Mouse (Mus musculus) ZHBTc4 (cell line): Measurements from ENCODE around the gene Atp8a2.
"Not testable (repeated sequence)": the region's sequence is repeated elsewhere in the genome, so short reads cannot be mapped to it uniquely, and the experiment has no call there.

ENCODE experiments used
- DNase-seq: peaks from one replicate; pipeline ENCODE4 v3.0.0-alpha.2; 2011; ENCODE audit warnings: low read depth, low spot score

Atp8a2 gene

DNA sequence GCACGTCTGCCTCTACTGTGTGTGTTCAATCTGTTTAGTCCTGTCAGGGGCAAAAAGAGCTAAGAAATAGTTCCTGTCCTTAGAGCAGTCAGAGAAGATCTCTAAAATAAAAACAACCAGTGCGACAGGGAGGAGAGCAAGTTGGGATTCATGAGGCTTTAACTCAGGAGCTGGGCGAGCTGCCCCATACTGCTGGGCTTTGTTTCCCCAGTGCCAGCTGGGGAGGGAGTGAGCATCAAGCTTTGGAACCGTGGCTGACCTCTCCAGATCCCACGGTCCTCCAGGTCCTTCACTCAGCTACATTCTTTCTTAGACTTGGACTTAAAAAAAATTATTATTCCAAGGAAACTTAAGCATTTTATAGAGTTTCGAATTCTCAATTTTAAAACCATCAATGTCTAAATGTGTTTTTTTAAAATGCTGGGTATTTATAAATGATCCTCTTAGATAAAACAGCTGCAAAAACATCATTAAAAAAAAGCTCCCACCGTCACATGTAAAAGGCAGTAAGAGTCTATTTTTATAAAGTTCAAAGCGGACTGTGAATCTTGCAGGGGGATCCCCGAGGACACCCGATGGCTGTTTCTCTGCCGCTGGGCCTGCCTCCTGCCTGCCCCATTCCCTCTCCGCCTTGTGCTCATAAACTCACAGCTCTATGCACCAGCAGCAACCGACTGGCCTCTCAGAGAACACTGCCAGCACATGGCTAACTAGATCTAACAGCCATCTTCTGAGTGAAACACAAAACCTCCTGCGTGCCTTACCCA lies 350.2 kb downstream of the Atp8a2 start:
- no peak for DNase-seq

DNA sequence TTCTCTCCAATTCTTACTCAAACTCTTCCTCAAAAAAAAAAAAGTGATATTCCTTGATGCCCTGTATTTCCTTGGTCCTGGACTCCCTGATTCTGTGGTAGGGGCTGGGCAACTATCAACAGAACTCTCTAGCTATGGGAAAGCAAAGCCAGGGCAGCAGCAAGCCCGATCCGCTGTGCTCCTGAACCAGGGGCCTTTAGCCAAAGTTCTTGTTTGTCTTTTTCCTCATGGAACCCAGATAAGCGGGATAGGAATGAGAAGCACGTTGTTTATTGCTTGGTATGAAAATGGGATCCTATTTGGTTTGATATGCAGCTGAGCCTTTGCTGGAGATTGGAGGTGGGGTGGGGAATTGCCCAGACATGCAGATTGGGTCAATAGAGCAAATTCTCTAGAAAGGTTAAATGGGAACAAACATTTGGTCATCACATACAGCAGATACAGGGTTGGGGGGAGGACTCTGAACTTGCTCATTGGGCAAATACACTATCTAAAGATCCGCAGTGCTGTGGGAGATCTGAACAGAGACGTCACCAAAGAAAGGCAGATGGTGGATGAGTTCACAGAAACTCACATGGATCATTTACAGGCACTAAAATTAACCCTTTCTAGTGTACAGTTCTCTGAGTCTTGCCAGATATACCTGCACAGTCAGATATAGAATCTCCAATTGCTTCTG lies 353.6 kb downstream of the Atp8a2 start:
- no peak for DNase-seq

DNA sequence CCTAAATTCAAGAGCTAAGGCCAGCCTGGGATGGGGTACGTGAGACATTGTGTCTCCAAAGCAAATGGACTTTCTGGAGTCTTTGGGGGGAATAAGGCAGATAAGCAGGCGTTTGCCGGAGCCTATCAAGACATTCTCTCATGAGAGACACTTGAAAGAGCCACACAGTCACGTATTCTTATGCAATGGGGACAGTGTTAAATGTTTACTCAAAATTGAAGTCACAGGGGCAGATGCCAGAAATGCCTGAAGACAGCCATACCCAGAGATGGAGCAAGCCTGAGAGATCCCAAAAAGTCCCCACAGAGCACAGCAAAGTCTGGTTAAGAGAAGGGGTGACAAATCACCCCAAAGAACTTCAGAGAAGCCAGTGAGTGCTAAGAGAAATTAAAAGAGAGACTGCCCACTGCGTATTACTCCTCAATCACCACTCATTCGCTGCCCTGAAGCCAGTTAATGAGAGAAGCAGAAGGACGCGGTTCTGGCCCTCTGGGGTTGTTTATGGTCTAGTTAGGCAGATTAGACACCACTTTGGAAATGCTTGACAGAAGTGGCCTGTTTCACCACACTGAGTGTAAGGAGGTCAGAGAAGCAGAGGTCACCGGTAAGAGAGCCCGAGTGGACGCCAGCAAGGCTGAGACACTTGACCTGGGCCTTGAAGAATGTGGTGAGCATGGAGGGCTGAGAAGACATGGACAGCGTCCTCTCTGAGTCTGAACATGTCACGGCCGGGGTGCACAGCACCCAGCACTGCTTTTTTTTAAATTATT lies 356.8 kb downstream of the Atp8a2 start:
- DNase-seq, result no peak

DNA sequence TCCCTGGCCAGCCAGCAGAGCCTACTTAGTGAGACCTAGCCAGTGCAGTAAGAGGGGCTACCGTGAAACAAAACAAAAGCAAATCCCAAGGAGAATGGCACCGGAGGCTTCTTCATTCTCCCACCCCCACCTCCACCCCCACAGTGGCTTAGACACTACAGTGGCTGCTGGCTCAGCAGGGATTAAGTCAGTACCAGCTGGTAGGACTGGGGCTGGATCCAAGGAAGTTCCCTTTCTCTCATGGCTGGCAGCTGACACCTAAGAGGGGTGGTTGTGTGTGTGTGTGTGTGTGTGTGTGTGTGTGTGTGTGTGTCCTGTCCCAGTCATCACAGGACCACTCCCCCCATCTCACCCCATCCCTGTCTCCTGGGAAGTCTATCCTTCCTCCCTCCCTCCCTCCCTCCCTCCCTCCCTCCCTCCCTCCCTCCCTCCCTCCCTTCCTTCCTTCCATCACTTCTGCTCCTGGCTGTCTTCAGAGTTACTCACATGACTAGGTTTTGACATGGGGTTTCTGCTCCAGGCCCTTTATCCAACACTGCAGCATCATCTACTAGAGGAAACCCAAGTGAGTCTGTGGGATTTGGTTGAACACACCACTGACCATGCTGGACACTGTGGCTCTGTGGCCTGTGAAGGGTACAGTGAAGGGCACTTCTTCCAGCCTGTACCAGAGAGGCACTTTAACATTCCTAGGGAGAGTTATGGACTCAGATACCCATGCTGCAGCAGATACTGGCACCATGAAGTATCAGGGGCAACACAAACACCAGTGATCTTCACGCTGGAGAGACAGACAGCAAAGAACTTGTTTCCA lies 358.3 kb downstream of the Atp8a2 start:
- DNase-seq, result not testable (repeated sequence)

DNA sequence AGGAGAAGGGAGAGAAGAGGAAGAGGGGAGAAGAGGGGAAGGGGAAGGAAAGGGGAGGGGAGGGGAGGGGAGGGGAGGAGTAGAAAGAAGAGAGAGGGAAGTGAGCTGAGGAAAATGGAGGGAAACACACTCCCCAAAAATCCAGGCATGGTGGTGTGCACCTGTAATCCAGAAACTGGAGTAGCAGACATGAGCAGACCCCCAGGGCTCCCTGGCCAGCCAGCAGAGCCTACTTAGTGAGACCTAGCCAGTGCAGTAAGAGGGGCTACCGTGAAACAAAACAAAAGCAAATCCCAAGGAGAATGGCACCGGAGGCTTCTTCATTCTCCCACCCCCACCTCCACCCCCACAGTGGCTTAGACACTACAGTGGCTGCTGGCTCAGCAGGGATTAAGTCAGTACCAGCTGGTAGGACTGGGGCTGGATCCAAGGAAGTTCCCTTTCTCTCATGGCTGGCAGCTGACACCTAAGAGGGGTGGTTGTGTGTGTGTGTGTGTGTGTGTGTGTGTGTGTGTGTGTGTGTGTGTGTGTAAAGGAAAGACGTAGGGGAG lies 359.2 kb downstream of the Atp8a2 start:
- not testable (repeated sequence) for DNase-seq

DNA sequence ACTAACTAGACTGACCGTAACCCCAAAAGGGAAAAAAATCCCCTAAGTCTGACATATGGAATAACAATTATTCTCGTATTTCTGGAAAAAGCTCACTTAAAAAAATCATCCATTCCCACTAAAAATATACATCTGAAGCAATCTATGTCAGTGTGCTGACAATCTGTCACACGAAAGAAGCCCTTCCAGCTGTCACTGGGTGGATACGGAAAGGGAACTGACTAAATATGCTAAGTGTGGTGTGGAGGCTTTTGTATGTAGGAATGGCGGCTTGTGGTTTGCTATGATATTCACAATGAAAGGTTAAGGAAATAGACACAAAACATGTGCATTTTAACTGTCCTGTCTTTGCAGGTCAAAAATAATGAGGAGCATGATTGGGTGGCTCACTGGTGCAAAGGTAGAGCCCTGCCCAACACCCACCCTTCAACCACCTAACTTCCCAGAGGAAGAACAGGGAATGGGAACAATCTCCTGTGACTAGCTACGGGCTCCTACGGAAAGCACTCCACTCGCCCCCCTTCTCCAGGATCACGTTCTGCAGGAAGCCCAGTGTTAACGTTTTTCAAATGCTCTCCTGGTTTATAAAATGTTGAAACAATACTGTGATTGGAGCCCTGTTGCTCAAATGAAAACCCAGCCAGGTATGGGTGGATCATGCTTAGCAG lies 360.0 kb downstream of the Atp8a2 start:
- DNase-seq, result no peak

DNA sequence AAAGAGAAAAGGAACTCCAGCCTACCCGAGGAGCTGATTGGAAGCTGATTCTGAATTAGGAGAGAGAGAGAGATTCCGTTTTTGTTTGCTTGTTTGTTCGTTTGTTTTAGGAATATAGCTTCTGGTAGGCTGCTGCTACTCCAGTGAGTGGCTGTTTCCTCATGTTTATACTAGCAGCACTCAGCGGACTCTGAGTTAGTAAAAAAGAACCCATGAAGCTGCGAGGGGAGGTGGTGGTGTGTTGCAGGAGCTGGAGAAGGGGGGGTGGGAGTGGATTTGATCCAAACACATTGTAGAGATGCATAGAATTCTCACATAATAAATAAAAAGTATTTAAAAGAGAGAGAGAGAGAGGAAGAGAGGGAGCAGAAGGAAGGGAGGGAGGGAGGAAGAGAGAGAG lies 367.4 kb downstream of the Atp8a2 start:
- DNase-seq, result no peak

DNA sequence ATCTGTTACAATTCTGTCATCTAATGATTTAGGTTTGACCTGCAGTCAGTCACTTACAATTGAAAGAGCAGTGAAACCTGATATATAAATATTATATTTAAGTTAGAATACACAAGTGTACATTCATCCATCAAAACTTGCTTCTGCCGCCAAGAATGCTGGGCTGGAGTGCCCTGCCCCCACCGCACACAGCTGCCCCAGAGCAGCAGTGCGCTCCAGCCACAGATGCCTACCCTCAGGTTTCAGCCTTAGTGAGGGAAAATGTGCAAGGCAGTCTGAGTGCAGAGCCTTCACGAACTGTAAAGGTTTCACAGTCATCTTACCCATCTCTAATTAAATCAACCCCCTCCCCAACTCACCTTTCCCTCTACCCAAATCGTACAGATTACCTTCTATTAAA lies 369.6 kb downstream of the Atp8a2 start:
- DNase-seq, result no peak

DNA sequence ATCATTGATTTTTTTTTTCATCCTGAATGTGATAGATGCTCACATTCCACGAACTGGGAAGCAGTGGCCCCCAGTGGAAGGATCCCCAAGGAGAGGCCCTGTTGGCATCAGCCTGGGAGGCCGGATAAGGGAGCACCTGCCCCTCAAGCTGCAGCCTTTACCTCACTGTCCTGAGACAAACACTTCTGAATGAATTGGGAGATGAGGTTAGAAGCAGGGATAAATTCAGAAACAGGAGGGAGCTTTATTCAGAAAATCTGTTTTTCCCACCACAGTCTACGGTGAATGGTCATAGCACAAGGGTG lies 376.9 kb downstream of the Atp8a2 start:
- no peak for DNase-seq

DNA sequence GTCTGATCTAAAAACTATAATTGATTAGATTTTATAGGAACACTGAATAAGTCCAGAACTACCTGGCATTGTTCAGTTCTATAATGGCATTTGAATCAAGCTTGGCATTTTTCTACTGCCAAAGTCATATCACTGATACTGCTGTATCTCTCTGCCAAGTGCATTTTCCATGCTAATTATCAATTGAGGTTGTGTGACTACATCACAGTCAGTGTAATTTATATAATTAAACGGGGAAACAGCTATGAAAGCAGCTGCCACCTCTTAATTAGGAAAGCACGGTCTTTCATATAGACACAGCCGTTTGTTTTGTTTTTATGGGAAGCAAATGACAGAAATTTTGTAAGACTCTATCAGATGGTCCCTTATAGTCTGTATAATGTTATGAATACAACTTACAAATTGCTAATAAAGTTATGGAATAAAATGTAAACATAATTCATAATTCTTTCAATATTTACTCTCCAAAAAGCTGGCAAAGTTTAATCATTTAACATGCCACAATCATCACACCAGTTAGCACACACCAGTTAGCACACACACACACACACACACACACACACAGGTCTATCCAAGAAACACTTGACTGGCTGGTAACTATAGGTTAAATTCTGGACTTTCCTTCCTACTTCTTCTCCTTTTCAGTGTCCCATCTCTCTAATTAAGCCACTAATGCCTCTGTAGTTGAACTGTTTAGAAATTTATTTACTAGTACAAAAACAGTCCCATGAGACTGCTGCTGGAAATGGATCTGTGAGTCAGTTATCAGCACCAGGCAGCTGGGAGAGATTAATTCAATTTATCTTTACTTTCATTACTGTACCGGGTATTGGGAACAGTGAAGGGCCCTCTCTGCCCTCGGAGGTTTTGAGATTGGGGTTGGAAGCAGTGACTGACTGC lies 377.5 kb downstream of the Atp8a2 start:
- no peak for DNase-seq

DNA sequence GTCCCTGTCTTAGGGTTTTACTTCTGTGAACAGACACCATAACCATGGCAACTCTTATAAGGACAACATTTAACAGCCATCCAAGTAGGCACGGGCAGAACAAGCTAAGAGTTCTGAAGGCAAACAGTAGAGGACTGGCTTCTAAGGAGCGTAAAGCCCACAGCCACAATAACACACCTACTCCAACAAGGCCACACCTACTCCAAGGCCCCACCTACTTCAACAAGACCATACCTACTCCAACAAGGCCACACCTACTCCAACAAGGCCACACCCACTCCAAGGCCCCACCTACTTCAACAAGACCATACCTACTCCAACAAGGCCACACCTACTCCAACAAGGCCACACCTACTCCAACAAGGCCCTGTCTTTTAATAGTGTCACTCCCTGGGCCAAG lies 386.7 kb downstream of the Atp8a2 start:
- DNase-seq, result peak; percentile 65

DNA sequence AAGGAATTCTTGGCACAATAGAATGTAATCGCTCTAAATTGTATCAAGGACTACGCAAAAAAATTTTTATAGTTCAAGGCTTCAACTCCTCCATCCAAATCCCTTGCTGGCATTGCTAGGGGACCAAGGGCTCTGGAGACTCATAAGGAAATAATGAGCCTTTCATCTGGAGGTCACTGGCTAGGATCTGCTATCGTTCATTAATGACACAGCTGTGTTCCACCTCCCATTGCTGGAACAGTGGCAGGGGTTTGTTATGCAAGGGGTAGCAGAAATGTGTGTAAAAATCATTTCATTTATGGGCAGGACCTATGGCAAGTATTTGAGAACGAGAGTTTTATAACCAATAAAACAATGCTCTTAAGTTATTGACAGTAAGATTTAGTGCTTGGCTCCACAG lies 387.2 kb downstream of the Atp8a2 start:
- DNase-seq, result no peak

DNA sequence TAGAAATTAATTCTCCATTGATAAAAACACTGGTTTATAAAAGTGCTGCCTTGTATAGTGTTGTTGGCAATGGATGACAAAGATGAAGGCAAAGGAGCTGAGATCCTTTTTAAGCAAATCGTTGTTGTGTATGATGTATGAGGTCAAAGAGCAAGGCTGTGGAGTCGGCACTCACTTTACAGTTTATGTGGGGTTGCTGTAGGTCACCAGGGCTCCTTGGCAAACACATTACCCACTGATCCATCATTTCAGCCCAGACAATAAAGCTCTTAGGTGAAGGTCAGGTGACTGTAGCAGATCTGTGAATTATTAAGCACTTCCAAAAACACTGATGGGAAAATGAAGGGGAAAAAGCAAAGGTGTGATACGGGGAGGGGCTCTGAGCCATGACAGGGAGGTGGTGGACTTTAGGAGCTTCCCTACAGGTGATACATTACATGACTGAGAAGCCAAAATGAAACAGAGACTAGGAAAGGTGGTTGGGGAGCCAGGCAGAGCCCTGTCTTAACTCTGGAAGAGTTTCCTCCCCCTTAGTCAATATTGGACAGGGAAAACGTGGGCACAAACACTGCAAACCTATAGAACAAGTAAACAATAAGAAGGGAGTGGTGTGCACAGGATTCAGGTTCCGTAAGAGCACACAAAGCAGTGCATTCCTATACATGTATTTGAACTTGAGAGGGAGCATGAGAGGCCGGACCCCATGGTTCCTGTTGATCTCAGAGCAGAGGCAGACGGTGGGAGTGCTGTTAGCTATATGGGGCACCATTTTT lies 389.3 kb downstream of the Atp8a2 start:
- no peak for DNase-seq

DNA sequence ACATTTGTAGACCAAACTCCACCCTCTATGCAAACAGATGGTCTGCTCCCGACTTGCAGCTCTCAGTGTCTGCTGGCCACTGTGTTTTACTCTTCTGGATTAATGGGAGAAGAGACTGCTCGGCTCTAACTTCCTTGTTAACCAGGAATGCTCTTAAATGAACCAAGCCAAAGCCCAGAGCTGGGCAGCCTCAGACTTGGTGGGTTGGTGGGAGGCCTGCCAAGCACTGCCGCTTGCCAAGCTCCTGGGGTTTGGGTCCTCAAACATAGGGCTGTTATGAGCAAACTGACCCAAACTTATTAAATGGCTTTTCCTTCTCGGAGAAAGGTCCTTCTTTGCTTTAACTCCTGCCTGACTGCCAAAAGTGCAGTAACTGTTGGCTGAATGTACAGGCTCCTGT lies 390.1 kb downstream of the Atp8a2 start:
- peak; percentile 8 for DNase-seq

DNA sequence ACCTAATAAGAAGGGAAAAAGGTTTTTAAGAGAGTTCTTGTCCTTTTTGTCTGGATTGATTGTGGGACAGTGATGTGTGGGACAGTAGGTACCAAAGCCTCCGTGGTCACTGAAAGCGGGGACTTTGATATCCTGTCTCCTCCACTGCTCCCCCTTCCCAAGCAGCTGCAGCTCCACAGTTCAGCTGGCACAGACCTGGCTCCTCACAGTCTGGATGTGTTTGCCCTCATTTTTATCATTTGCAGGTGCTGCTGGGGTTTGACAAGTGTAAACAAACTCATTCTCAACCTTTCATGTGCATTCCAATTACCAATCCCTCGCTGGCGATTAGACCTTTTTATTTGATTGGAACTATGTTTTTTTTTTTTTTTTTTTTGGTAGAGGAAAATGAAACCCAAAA lies 390.8 kb downstream of the Atp8a2 start:
- DNase-seq, result no peak

DNA sequence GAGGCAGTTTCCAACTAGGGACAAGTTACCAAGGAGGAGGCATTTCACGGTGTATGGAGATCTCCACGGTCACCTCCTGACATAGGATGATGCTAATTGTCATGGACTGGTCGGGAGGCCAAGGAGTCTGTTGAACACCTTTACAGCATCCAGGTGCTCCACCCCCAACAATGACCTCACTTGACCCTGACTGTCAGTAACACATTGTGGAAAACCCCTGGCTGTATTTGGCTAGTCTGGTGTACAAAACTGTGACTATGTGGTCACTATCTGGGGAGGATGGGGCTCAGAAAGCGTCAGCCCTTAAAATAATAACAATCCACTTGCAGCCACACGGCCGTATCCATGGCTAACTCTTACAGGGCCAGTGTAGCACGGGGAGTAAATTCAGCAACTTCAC lies 391.3 kb downstream of the Atp8a2 start:
- DNase-seq, result peak; percentile 1

DNA sequence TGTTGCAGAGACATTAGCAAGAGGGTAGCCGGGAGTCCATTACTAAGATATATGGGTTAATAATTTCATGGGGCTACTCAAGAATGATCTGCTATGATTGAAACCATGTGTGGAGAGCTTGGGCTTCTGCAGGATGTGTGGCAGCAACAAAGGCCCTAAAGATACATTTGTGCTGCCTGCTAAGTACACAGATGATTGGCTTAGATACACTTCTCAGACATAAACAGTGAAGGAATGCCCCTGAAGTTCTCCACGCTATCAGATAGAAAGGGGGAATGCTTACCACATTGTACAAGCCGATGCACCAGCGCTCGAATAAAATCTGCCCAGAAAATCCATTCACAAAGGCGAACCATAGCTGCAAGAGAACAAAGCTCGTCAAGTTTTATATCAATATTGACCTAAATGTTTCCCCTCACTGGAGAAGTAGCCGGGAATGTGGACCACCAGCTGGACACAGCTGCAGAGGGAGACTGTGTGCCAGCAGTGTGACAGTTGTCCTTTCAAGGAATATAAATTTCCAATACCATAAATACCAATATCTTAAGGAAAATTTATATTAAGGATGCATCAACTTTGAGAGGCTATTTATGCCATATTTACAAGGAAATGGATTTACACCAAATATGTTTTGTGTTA lies 394.9 kb downstream of the Atp8a2 start:
- no peak for DNase-seq

DNA sequence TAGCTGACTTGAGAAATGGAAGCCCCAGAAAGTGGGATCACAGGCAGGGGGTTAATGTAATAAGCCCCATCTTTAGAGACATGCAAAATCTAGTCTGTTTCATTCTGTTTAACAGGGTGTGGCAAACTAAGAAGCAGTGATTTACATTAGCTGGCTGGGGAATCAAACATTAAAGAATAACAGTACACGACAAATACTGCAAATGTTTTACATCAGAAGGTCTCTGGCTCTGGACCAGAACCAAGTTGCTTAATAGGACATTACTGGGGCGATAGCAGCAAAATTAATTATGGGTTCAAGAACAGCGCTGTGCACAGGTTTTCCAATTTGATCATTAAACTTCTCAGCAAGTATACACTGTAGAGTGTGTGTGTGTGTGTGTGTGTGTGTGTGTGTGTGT lies 397.5 kb downstream of the Atp8a2 start:
- DNase-seq, result no peak

DNA sequence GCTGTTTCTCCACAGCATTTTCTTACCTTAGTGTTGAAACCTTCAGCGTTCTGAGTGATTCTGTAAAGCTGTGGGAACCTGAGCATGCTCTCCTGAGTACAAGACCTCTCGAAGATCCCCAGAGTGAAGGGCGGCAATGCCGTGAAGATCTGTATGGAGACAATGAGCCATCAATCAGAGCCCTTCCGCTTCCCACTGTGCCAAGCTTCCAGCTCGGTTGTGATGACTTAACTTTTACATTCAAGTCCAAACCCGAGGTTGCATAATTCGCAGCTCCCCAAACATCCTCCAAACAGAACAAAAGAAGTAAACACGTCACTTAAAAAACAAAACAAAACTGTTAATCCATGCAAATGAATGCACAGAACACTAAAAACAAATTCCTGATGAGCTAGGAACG lies 403.1 kb downstream of the Atp8a2 start:
- DNase-seq, result peak; percentile 69
